ENCODE assay signal across 25 mouse cellular contexts in the genomic region with DNA sequence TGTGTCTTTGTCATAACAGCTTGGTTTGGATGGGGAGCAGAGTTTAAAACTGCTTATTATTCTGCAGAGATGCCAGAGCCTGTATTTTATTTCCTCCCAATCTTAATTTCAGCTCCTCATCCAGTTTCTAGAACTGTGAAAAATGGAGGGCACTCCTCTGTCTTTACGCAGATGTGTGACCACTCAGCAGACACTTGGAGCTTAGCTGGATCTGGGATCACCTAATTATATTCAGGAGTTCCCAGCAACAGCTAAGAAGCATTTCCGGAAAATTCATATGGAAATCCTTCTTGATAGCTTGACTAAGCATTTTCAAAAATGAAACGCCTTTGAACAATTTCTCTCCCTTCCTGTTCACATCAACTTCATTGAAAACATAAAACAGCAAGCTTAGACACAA.
"Had no signal": no experiment of that assay in that cellular context is flagged by ENCODE, and none has a peak within 500 bp of the region (broad histone marks: within the 10 kb centered on the region; RNA-seq: fewer than 3 reads in every experiment).

No protein-coding gene starts in this region.

- H3K9me3 ChIP-seq: heart, embryonic 10.5 days; heart, embryonic 12.5 days; hindbrain, embryonic 10.5 days; hindbrain, embryonic 12.5 days; intestine, embryonic 15.5 days; limb, embryonic 10.5 days; limb, embryonic 12.5 days had no signal

- H3K27ac ChIP-seq: gastrocnemius, adult 2 months; heart, embryonic 10.5 days; hindbrain, embryonic 10.5 days; hindbrain, embryonic 12.5 days; hindbrain, embryonic 14.5 days; intestine, embryonic 15.5 days; layer of hippocampus, adult 2 months; left cerebral cortex, adult 2 months; limb, embryonic 10.5 days; limb, embryonic 12.5 days had no signal

- H3K36me3 ChIP-seq: heart, embryonic 10.5 days; heart, embryonic 12.5 days; hindbrain, embryonic 10.5 days; hindbrain, embryonic 12.5 days; intestine, embryonic 15.5 days; limb, embryonic 10.5 days; limb, embryonic 12.5 days had no signal

- H3K27me3 ChIP-seq: heart, embryonic 12.5 days; hindbrain, embryonic 12.5 days; intestine, embryonic 15.5 days; limb, embryonic 12.5 days had no signal

- H3K4me2 ChIP-seq: heart, embryonic 12.5 days; hindbrain, embryonic 12.5 days; hindbrain, embryonic 14.5 days; intestine, embryonic 15.5 days; limb, embryonic 12.5 days had no signal

- H3K9ac ChIP-seq: heart, embryonic 12.5 days; hindbrain, embryonic 12.5 days; hindbrain, embryonic 14.5 days; intestine, embryonic 15.5 days; limb, embryonic 12.5 days had no signal

- H3K4me1 ChIP-seq: heart, embryonic 10.5 days; heart, embryonic 12.5 days; hindbrain, embryonic 10.5 days; hindbrain, embryonic 12.5 days; intestine, embryonic 15.5 days; limb, embryonic 10.5 days; limb, embryonic 12.5 days had no signal

- ATAC-seq: hindbrain, embryonic 16.5 days; inflammation-experienced regulatory T-cells, adult 6 months; intestine, embryonic 15.5 days; intestine, postnatal 0 days had no signal

- DNase-seq: gastrocnemius, adult 2 months; gastrocnemius, postnatal 10 days; gastrocnemius, postnatal 25 days; heart, adult 18-20 months; heart, postnatal 10 days; heart, postnatal 4 days; kidney, adult 18-20 months; kidney, adult 8-10 months; kidney, postnatal 10 days; kidney, postnatal 25 days; kidney, postnatal 4 days; liver had no signal

- H3K4me3 ChIP-seq: gastrocnemius, adult 2 months; heart, embryonic 10.5 days; heart, embryonic 12.5 days; hindbrain, embryonic 10.5 days; hindbrain, embryonic 12.5 days; intestine, embryonic 15.5 days; layer of hippocampus, adult 2 months; left cerebral cortex, adult 2 months; limb, embryonic 10.5 days; limb, embryonic 12.5 days had no signal
